Mouse (Mus musculus): Measurements from ENCODE around the gene Lrrc17. TPM values are rescaled to one million over a fixed set of nuclear protein-coding genes. Genes with fewer than 3 reads are reported as not detected.
A peak's percentile ranks its signal among the peaks of the same experiment; 100 is the strongest.
"Not testable (repeated sequence)": the region's sequence is repeated elsewhere in the genome, so short reads cannot be mapped to it uniquely, and the experiment has no call there.

The Lrrc17 gene
- total and polyA plus RNA-seq, 3 experiments = 0.16 TPM; not detected in 2

DNA sequence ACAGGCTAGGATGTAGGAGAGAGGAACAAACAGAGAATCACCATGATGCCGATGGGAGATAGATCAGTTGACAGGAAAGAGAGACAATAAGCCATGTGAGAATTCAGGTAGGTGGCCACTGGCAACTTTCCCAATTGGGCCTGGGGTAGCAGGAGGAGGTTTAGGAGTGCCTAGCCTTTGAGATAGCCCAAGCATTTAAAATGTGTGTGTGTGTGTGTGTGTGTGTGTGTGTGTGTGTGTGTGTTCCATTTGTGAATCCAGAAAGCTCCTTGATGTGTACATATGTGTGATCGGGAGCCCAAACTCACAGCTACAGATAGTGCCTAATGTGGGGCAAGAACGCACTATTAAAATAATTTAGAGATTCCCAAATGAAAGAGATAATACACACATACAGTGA, 34.8 kb downstream of the Lrrc17 start:
- no peak for DNase-seq (ENCODE audit: low spot score)
- Histone ChIP-seq H3K36me3 (replicated peaks) (no peaks in the 10 kb centered on the region), H3K27me3 (ENCODE audit: insufficient read depth, low read length) (peaks cover 4% of the 10 kb centered on the region), H3K4me3 (ENCODE audit: low read depth, low read length) (no peak overlapping the region), H3K9me3 (replicated peaks) (no peaks in the 10 kb centered on the region), H3K4me1 (ENCODE audit: insufficient read depth, low read depth, low read length) (no peaks in the 10 kb centered on the region)
- TF ChIP-seq CTCF (IDR thresholded peaks at IDR 0.05; ENCODE audit: low read depth, low read length) (no peak), GATA2 (IDR thresholded peaks at IDR 0.05; ENCODE audit: borderline replicate concordance, low read depth, low read length) (no peak), GATA1 (IDR thresholded peaks at IDR 0.05; ENCODE audit: borderline replicate concordance, low read length) (no peak), POLR2AphosphoS5 (IDR thresholded peaks at IDR 0.05; ENCODE audit: insufficient replicate concordance, low read depth, low read length) (no peak), TAL1 (conservative IDR thresholded peaks at IDR 0.05; ENCODE audit: low read depth, low read length) (no peak)
- no peak for ATAC-seq (ENCODE audit: extremely low read depth, insufficient number of reproducible peaks, low FRiP score, poor library complexity, severe bottlenecking)

DNA sequence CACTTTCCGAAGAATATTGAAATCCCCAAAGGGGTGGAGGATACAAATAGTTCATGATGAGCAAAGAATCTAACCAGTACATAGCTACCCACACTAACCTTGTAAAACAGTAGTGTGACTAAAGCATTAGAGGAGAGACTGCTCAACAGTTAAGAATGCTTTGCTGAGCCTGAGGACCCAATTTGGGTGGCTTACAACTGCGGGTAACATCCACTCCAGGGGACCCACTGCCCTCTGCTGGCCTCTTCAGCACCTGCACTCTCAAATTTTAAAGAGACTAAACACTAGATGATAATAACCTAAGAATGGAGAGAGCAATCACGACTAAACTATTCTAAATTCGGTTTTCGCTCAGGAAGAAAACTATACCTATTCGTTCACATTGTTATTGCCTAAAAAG, 43.4 kb downstream of the Lrrc17 start:
- no peak for TF ChIP-seq POLR2AphosphoS5 (IDR thresholded peaks at IDR 0.05; ENCODE audit: insufficient replicate concordance, low read depth, low read length)
- TF ChIP-seq GATA2 (IDR thresholded peaks at IDR 0.05; ENCODE audit: borderline replicate concordance, low read depth, low read length) = no peak
- no peak for TF ChIP-seq TAL1 (conservative IDR thresholded peaks at IDR 0.05; ENCODE audit: low read depth, low read length)
- no peak for TF ChIP-seq GATA1 (IDR thresholded peaks at IDR 0.05; ENCODE audit: borderline replicate concordance, low read length)
- peak; percentile 46 for TF ChIP-seq CTCF (IDR thresholded peaks at IDR 0.05; ENCODE audit: low read depth, low read length)
- DNase-seq (ENCODE audit: low spot score) (no peak), ATAC-seq (ENCODE audit: extremely low read depth, insufficient number of reproducible peaks, low FRiP score, poor library complexity, severe bottlenecking) (no peak)
- no peak overlapping the region for H3K4me3 ChIP-seq (ENCODE audit: low read depth, low read length)
- no peaks in the 10 kb centered on the region for H3K4me1 ChIP-seq (ENCODE audit: insufficient read depth, low read depth, low read length)
- no peaks in the 10 kb centered on the region for H3K9me3 ChIP-seq (replicated peaks)
- H3K27me3 ChIP-seq (ENCODE audit: insufficient read depth, low read length) = no peaks in the 10 kb centered on the region
- no peaks in the 10 kb centered on the region for H3K36me3 ChIP-seq (replicated peaks)

GRCm38 (mm10) chr5:21587683-21588082, 44.3 kb downstream of the Lrrc17 start:
- ATAC-seq (ENCODE audit: extremely low read depth, insufficient number of reproducible peaks, low FRiP score, poor library complexity, severe bottlenecking) = no peak
- H3K9me3 ChIP-seq (replicated peaks) = no peaks in the 10 kb centered on the region
- TF ChIP-seq GATA1 (IDR thresholded peaks at IDR 0.05; ENCODE audit: borderline replicate concordance, low read length) = no peak
- TF ChIP-seq GATA2 (IDR thresholded peaks at IDR 0.05; ENCODE audit: borderline replicate concordance, low read depth, low read length) = no peak
- H3K27me3 ChIP-seq (ENCODE audit: insufficient read depth, low read length) = no peaks in the 10 kb centered on the region
- H3K4me3 ChIP-seq (ENCODE audit: low read depth, low read length) = no peak overlapping the region
- H3K36me3 ChIP-seq (replicated peaks) = no peaks in the 10 kb centered on the region
- H3K4me1 ChIP-seq (ENCODE audit: insufficient read depth, low read depth, low read length) = no peaks in the 10 kb centered on the region
- DNase-seq (ENCODE audit: low spot score) = no peak

GRCm38 (mm10) chr5:21588220-21588619, 44.9 kb downstream of the Lrrc17 start:
- no peaks in the 10 kb centered on the region for H3K27me3 ChIP-seq (ENCODE audit: insufficient read depth, low read length)
- TF ChIP-seq POLR2AphosphoS5 (IDR thresholded peaks at IDR 0.05; ENCODE audit: insufficient replicate concordance, low read depth, low read length) (no peak), GATA2 (IDR thresholded peaks at IDR 0.05; ENCODE audit: borderline replicate concordance, low read depth, low read length) (no peak)
- DNase-seq (ENCODE audit: low spot score) (no peak), ATAC-seq (ENCODE audit: extremely low read depth, insufficient number of reproducible peaks, low FRiP score, poor library complexity, severe bottlenecking) (no peak)
- H3K4me3 ChIP-seq (ENCODE audit: low read depth, low read length) = no peak overlapping the region
- H3K4me1 ChIP-seq (ENCODE audit: insufficient read depth, low read depth, low read length) = no peaks in the 10 kb centered on the region
- no peaks in the 10 kb centered on the region for H3K9me3 ChIP-seq (replicated peaks)
- no peaks in the 10 kb centered on the region for H3K36me3 ChIP-seq (replicated peaks)

DNA sequence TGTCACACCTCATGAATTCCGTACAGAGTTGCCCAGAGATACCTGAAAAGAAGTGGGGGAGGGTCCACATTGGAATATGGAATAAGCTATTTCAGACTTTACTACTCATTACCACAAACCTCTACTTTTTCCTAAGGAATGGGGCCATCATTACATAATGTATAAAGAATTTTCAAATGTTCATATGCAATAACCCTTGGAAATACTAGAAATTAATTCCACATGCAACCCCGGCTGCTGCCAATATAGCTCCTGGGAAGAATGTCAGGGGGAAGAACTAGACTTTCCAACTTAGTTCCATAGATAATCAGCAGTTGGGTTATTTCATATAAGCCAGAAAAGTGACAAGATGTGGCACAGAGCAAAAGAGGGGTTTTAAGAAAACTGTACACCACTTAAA, 48.7 kb downstream of the Lrrc17 start:
- no peaks in the 10 kb centered on the region for H3K36me3 ChIP-seq (replicated peaks)
- no peaks in the 10 kb centered on the region for H3K27me3 ChIP-seq (ENCODE audit: insufficient read depth, low read length)
- H3K4me1 ChIP-seq (ENCODE audit: insufficient read depth, low read depth, low read length) = no peaks in the 10 kb centered on the region
- no peak overlapping the region for H3K4me3 ChIP-seq (ENCODE audit: low read depth, low read length)
- DNase-seq (ENCODE audit: low spot score) (no peak), ATAC-seq (ENCODE audit: extremely low read depth, insufficient number of reproducible peaks, low FRiP score, poor library complexity, severe bottlenecking) (no peak)
- no peaks in the 10 kb centered on the region for H3K9me3 ChIP-seq (replicated peaks)
- TF ChIP-seq CTCF (IDR thresholded peaks at IDR 0.05; ENCODE audit: low read depth, low read length) (no peak), POLR2AphosphoS5 (IDR thresholded peaks at IDR 0.05; ENCODE audit: insufficient replicate concordance, low read depth, low read length) (no peak), GATA1 (IDR thresholded peaks at IDR 0.05; ENCODE audit: borderline replicate concordance, low read length) (no peak), TAL1 (conservative IDR thresholded peaks at IDR 0.05; ENCODE audit: low read depth, low read length) (no peak), GATA2 (IDR thresholded peaks at IDR 0.05; ENCODE audit: borderline replicate concordance, low read depth, low read length) (no peak)

- no peaks in the 10 kb centered on the region for H3K9me3 ChIP-seq (replicated peaks)
- H3K4me1 ChIP-seq (ENCODE audit: insufficient read depth, low read depth, low read length) = no peaks in the 10 kb centered on the region
- H3K4me3 ChIP-seq (ENCODE audit: low read depth, low read length) = no peak overlapping the region
- H3K27me3 ChIP-seq (ENCODE audit: insufficient read depth, low read length) = peaks cover 3% of the 10 kb centered on the region; the same call in 1 of the 2 replicates
- TF ChIP-seq CTCF (IDR thresholded peaks at IDR 0.05; ENCODE audit: low read depth, low read length) = no peak
- TF ChIP-seq GATA1 (IDR thresholded peaks at IDR 0.05; ENCODE audit: borderline replicate concordance, low read length) = no peak
- no peak for TF ChIP-seq GATA2 (IDR thresholded peaks at IDR 0.05; ENCODE audit: borderline replicate concordance, low read depth, low read length)
- no peak for TF ChIP-seq TAL1 (conservative IDR thresholded peaks at IDR 0.05; ENCODE audit: low read depth, low read length)
- TF ChIP-seq POLR2AphosphoS5 (IDR thresholded peaks at IDR 0.05; ENCODE audit: insufficient replicate concordance, low read depth, low read length) = no peak
- DNase-seq (ENCODE audit: low spot score) (no peak), ATAC-seq (ENCODE audit: extremely low read depth, insufficient number of reproducible peaks, low FRiP score, poor library complexity, severe bottlenecking) (no peak)
- H3K36me3 ChIP-seq (replicated peaks) = no peaks in the 10 kb centered on the region
Observed at GRCm38 (mm10) chr5:21593201-21593709, 49.9 kb downstream of the Lrrc17 start.

DNA sequence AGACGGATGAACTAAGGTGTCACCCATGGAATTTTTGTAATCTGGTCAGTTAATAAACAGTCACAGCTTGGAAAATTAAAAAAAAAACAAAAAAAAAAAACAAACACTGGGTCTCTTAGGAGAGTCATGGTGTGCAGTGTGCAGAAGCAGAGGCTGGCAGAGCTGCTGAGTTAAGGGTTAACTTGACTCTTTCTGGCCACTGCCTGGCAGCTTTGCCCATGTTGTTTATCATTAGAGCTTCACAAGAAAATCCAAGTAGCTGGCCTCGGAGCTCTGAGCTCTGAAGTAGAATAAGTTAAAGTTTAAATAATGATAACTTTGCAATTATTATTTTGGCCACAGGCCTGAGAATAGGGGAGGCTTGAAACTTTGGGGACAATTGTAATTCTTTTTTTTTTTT, 56.2 kb downstream of the Lrrc17 start:
- not testable (repeated sequence) for ATAC-seq (ENCODE audit: extremely low read depth, insufficient number of reproducible peaks, low FRiP score, poor library complexity, severe bottlenecking); H3K27me3 ChIP-seq (ENCODE audit: insufficient read depth, low read length); H3K4me3 ChIP-seq (ENCODE audit: low read depth, low read length); H3K9me3 ChIP-seq (replicated peaks); H3K36me3 ChIP-seq (replicated peaks); H3K4me1 ChIP-seq (ENCODE audit: insufficient read depth, low read depth, low read length); DNase-seq (ENCODE audit: low spot score)

All from G1E (cell line).